In the genomic region with DNA sequence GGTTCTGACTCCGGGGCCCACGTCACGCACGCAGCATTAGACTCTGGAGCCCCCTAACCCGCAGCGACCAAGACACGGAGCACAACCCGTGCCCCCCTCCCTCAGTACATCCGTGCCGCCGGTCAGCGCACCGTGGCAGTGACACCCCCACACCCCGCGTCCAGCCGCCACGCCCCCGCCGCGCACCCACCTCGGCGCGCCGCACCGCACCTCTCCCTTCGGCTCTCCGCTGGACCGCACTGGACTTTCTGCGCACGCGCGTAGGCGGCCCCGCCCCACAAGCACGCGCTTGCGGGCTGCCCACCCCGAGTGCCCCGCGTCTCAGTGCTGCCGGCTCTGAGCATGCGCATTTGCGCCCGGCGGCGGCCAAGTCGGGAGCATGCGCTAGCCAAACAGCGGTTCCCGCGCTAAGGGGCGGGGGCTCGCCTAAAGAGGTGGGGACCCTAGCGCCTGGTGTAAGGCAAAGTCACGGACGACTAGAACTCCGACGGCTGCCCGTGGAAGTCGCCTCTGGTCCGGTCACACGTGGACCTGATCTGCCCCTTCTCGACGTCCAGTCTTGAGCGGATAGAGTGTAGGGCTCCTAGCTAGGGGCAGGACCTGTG, we compare ENCODE assay signal across 8 mouse cellular contexts. TPM values are rescaled to one million over a fixed set of nuclear protein-coding genes. Genes with fewer than 3 reads are reported as not detected.
DNase-seq lines count a peak whose midpoint lies in the region; ATAC-seq and TF ChIP-seq lines count a peak whose summit lies in the region.

A gene (minus strand): TSS at position 279 of the 605 bp plus-strand sequence.

- H3K9me3 ChIP-seq in embryonic facial prominence, embryonic 15.5 days (replicated peaks) = no peaks in the 10 kb centered on the region
- no peaks in the 10 kb centered on the region for H3K9me3 ChIP-seq in limb, embryonic 13.5 days
- H3K9me3 ChIP-seq in midbrain, embryonic 15.5 days = no peaks in the 10 kb centered on the region

- peak; percentile 70 for ATAC-seq in embryonic facial prominence, embryonic 15.5 days (ENCODE audit: insufficient number of reproducible peaks, low FRiP score, low TSS enrichment, low read depth)
- ATAC-seq in limb, embryonic 13.5 days (ENCODE audit: low FRiP score, low read depth) = peak; percentile 55
- peak; percentile 84 for ATAC-seq in midbrain, embryonic 15.5 days (replicated peaks)

- no peaks in the 10 kb centered on the region for H3K27me3 ChIP-seq in embryonic facial prominence, embryonic 15.5 days
- no peaks in the 10 kb centered on the region for H3K27me3 ChIP-seq in limb, embryonic 13.5 days
- 0 out of 2 replicates have a peak, but pooled peaks cover 7% of the 10 kb centered on the region for H3K27me3 ChIP-seq in midbrain, embryonic 15.5 days (replicated peaks)
- peaks cover 19% of the 10 kb centered on the region for H3K27me3 ChIP-seq in spleen, adult 2 months (ENCODE audit: control insufficient read depth, insufficient read depth, low read length)

- WGBS in embryonic facial prominence, embryonic 15.5 days = under 1% methylated on average over 46 of the region's 65 CpGs
- under 1% methylated on average over 62 of the region's 65 CpGs for WGBS in limb, embryonic 13.5 days
- under 1% methylated on average over 65 of the region's 65 CpGs for WGBS in midbrain, embryonic 15.5 days
- WGBS in spleen, adult 2 months = under 1% methylated on average over 57 of the region's 65 CpGs

- H3K9ac ChIP-seq in embryonic facial prominence, embryonic 15.5 days = peak within 1 kb of the TSS; percentile 76
- H3K9ac ChIP-seq in limb, embryonic 13.5 days = peak within 1 kb of the TSS; percentile 88
- H3K9ac ChIP-seq in midbrain, embryonic 15.5 days = peak within 1 kb of the TSS; percentile 74

- peak within 1 kb of the TSS; percentile 90 for H3K4me2 ChIP-seq in embryonic facial prominence, embryonic 15.5 days (replicated peaks)
- H3K4me2 ChIP-seq in limb, embryonic 13.5 days (replicated peaks) = peak within 1 kb of the TSS; percentile 98
- H3K4me2 ChIP-seq in midbrain, embryonic 15.5 days = peak within 1 kb of the TSS; percentile 94

- peaks cover 18% of the 10 kb centered on the region for H3K4me1 ChIP-seq in bone marrow macrophage, adult 2 months (ENCODE audit: control insufficient read depth, insufficient read depth, low read length)
- H3K4me1 ChIP-seq in embryonic facial prominence, embryonic 15.5 days = peaks cover 73% of the 10 kb centered on the region
- H3K4me1 ChIP-seq in limb, embryonic 13.5 days = peaks cover 66% of the 10 kb centered on the region
- H3K4me1 ChIP-seq in midbrain, embryonic 15.5 days = peaks cover 74% of the 10 kb centered on the region
- H3K4me1 ChIP-seq in spleen, adult 2 months (ENCODE audit: control insufficient read depth, insufficient read depth, insufficient read length) = peaks cover 21% of the 10 kb centered on the region

- H3K4me3 ChIP-seq in bone marrow macrophage, adult 2 months (ENCODE audit: insufficient read depth, low read length) = peak within 1 kb of the TSS; percentile 80
- peak within 1 kb of the TSS; percentile 72 for H3K4me3 ChIP-seq in embryonic facial prominence, embryonic 15.5 days (replicated peaks)
- H3K4me3 ChIP-seq in limb, embryonic 13.5 days = peak within 1 kb of the TSS; percentile 69
- H3K4me3 ChIP-seq in midbrain, embryonic 15.5 days = peak within 1 kb of the TSS; percentile 69
- peak within 1 kb of the TSS; percentile 60 for H3K4me3 ChIP-seq in spleen, adult 2 months (ENCODE audit: extremely low read depth, insufficient read depth, insufficient read length)

- peak; percentile 85 to 87 for DNase-seq in B cell, adult 2 months
- DNase-seq in heart, adult 8-10 months (ENCODE audit: low spot score) = peak; percentile 89
- peak; percentile 89 for DNase-seq in kidney, adult 9 months
- peak; percentile 54 to 80 for DNase-seq in spleen, adult 2 months (ENCODE audit: low read depth in 1 of 2, low spot score in 2 of 2)

- no peak within 1 kb of the TSS for H3K27ac ChIP-seq in bone marrow macrophage, adult 2 months (ENCODE audit: insufficient read depth, low read depth, low read length)
- peak within 1 kb of the TSS; percentile 71 for H3K27ac ChIP-seq in embryonic facial prominence, embryonic 15.5 days (replicated peaks)
- peak within 1 kb of the TSS; percentile 52; the same call in 1 of the 2 replicates for H3K27ac ChIP-seq in limb, embryonic 13.5 days
- peak within 1 kb of the TSS; percentile 81 for H3K27ac ChIP-seq in midbrain, embryonic 15.5 days
- H3K27ac ChIP-seq in spleen, adult 2 months (ENCODE audit: insufficient read depth, low read length) = no peak within 1 kb of the TSS

- no peak for TF ChIP-seq POLR2A in bone marrow macrophage, adult 2 months (IDR thresholded peaks at IDR 0.05; ENCODE audit: borderline replicate concordance, low read depth, low read length)
- no peak for TF ChIP-seq POLR2A in spleen, adult 2 months (IDR thresholded peaks at IDR 0.05; ENCODE audit: low read depth, low read length)

- no peaks in the 10 kb centered on the region for H3K36me3 ChIP-seq in embryonic facial prominence, embryonic 15.5 days
- H3K36me3 ChIP-seq in limb, embryonic 13.5 days = no peaks in the 10 kb centered on the region
- no peaks in the 10 kb centered on the region for H3K36me3 ChIP-seq in midbrain, embryonic 15.5 days (replicated peaks)
- no peaks in the 10 kb centered on the region for H3K36me3 ChIP-seq in spleen, adult 2 months (ENCODE audit: control insufficient read depth, insufficient read depth, low read length)

- no peak for TF ChIP-seq CTCF in bone marrow macrophage, adult 2 months (IDR thresholded peaks at IDR 0.05; ENCODE audit: low read depth, low read length)
- no peak for TF ChIP-seq CTCF in spleen, adult 2 months (IDR thresholded peaks at IDR 0.05; ENCODE audit: extremely low read depth, insufficient read depth, insufficient read length, insufficient replicate concordance)

RNA-seq across cellular contexts. Expression of the gene that starts here (rescaled TPM):
- polyA plus RNA-seq in bone marrow macrophage, adult 2 months (2012; ENCODE audit: insufficient read depth, insufficient read length, missing spikeins) = 23.0 and 24.0 TPM in 2 replicates
- 5.5 and 8.6 TPM in 2 replicates for polyA plus RNA-seq in embryonic facial prominence, embryonic 15.5 days (2015; fragmentation: Nextera tagmentation; extraction: Ambion mirVana)
- 10 to 100 TPM; 11.5 to 14.5 (median 12.6) TPM for total RNA-seq in heart, adult 8-10 months (2022)
- 9.1 and 10.2 TPM in 2 replicates for polyA plus RNA-seq in limb, embryonic 13.5 days (2015; fragmentation: Nextera tagmentation; extraction: Ambion mirVana)
- 28.7 and 30.7 TPM in 2 replicates for polyA plus RNA-seq in midbrain, embryonic 15.5 days (2015; fragmentation: Nextera tagmentation; extraction: Ambion mirVana)
- 5.9 and 6.8 TPM in 2 replicates for polyA plus RNA-seq in spleen, adult 2 months (2012; rRNA removed)

Comparison
In these comparisons a context has a peak if more than half of its experiments do, and no peak if none do; other contexts are left out.
1. H3K27ac ChIP-seq: peak in embryonic facial prominence, embryonic 15.5 days (single experiment), limb, embryonic 13.5 days (single experiment) and midbrain, embryonic 15.5 days (single experiment); none in bone marrow macrophage, adult 2 months (single experiment) and spleen, adult 2 months (single experiment).
2. Peak in every context shown above with its lines, with median percentiles within 50 percentile points of each other: DNase-seq, H3K4me3 ChIP-seq, ATAC-seq, H3K4me2 ChIP-seq and H3K9ac ChIP-seq.